Mouse (Mus musculus): ENCODE results near the gene Ccnd3.

Gene Ccnd3

GRCm38 (mm10) chr17:47539128-47539527, 34.3 kb downstream of the Ccnd3 start:
- DNase-seq (ENCODE audit: inconsistent age in 2 of 2, low spot score in 1 of 2): no peak

- DNase-seq (ENCODE audit: inconsistent age in 2 of 2, low spot score in 1 of 2): peak in 1 of 2 experiments; percentile 50
Observed at GRCm38 (mm10) chr17:47542061-47542460, 37.2 kb downstream of the Ccnd3 start.

DNA sequence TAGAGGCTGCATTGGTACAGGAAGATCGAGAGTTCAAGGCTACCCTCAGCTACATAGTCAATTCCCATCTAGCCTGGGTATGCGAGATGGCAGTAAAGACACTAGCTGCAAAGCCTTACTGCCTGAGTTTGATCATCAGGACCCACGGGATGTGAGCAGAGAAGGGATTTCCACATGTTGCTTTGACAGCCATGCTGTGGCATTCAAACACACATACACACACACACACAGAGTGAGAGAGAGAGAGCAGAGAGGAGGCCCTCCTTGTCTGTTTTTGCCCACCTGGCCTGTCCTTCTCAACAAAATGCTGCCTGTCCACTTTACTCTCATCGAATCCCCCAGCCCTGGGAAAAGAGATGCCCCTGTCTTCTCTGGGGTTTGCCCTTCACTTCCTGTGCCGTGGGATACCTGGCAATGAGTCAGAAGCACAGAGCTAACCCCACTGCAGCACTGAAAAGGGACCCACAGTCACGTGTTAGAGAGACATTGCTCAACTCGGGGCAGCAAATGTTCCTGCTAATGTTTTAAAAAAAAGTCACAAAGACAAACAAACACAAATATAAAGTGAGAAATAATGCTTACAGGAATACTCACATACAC, 38.3 kb downstream of the Ccnd3 start:
- DNase-seq (ENCODE audit: inconsistent age in 2 of 2, low spot score in 1 of 2): peak; percentile 48 to 69

- peak in 1 of 2 experiments; percentile 44 for DNase-seq (ENCODE audit: inconsistent age in 2 of 2, low spot score in 1 of 2)
Observed at GRCm38 (mm10) chr17:47545154-47545553, 40.3 kb downstream of the Ccnd3 start.

GRCm38 (mm10) chr17:47545861-47546331, 41.0 kb downstream of the Ccnd3 start:
- peak; percentile 84 to 93 for DNase-seq (ENCODE audit: inconsistent age in 2 of 2, low spot score in 1 of 2)

DNA sequence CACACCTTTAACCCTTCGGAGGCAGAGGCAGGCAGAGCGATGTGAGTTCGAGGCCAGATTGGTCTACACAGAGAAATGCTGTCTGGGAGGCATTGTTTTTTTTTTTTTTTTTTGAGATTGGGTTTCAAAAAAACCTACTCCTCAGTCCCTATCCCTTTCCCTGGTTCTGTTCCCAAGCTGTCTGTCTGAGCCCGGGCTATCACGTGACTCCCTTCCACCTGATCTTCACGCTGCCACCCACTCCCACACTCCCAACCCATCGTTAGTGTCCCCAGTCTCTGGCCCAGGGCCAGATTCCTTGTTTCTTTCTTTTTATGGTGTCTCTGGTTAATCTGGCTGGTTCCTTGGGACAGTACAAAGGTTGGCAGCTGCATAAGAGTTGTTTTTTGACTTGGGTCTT, 46.2 kb downstream of the Ccnd3 start:
- DNase-seq (ENCODE audit: inconsistent age in 2 of 2, low spot score in 1 of 2): no peak

- peak in 1 of 2 experiments; percentile 24 for DNase-seq (ENCODE audit: inconsistent age in 2 of 2, low spot score in 1 of 2)
Observed at GRCm38 (mm10) chr17:47552994-47553393, 48.1 kb downstream of the Ccnd3 start.

DNA sequence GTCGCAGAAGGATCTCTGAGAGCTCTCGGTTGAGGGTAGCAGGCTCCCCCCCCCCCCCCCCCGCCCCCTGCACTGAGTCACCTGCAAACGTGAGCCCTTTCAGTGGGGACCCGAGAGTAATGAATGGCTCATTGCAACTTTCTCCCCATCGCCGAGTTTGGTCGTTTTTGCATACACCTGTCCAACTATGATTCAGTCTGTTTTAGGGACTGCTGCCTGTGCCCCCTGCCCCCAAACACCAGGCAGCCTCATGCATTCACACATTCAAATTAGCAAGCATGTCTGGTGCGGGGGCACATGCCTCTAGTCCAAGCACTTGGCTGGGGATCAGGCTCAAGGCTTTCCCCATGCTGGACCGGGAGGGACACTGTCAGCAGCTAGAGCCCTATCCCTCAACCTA, 49.8 kb downstream of the Ccnd3 start:
- DNase-seq (ENCODE audit: inconsistent age in 2 of 2, low spot score in 1 of 2): no peak

- DNase-seq (ENCODE audit: inconsistent age in 2 of 2, low spot score in 1 of 2): no peak
Observed at GRCm38 (mm10) chr17:47557179-47557578, 52.3 kb downstream of the Ccnd3 start.

DNA sequence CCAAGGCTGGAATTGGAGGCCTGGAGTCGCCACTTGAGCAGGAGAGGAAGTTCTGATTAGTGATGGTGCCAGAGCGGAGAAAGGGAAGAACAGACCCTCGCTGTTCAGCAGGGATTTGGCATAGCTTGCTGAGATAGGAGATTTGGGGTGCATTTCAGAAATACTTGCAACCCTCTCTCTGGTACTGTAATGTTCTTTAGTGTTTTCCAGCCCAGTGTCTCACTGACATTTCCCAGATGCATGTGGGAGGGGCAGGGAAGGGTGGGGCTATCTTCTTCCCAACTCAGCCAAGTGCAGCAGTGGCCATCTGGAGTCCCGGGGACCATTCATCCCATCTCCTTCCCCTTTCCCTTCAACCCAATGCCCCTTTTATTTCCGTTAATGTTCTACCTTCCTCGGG, 54.9 kb downstream of the Ccnd3 start:
- no peak for DNase-seq (ENCODE audit: inconsistent age in 2 of 2, low spot score in 1 of 2)

GRCm38 (mm10) chr17:47562875-47563274, 58.0 kb downstream of the Ccnd3 start:
- peak; percentile 51 to 90 for DNase-seq (ENCODE audit: inconsistent age in 2 of 2, low spot score in 1 of 2)

GRCm38 (mm10) chr17:47564612-47565011, 59.8 kb downstream of the Ccnd3 start:
- no peak for DNase-seq (ENCODE audit: inconsistent age in 2 of 2, low spot score in 1 of 2)

DNA sequence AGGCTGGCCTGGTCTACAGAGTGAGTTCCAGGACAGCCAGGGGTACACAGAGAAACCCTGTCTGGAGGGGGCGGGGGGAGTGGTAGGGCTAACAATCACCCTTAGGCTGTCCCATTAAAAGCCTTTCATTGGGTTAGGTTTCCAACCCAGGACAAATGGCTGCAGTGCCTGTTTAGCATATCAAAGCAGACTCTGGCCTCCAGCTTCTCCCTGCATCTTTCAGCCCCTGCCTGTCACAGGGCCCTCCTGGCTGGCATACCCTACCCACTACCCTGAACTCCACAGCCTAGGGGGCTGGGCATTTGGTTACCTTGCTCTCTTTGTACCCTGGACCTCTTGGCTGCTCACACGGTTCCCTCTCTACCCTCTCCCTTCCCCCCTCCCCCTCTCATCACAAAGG, 61.3 kb downstream of the Ccnd3 start:
- DNase-seq (ENCODE audit: inconsistent age in 2 of 2, low spot score in 1 of 2): no peak

GRCm38 (mm10) chr17:47567271-47567670, 62.4 kb downstream of the Ccnd3 start:
- peak in 1 of 2 experiments; percentile 69 for DNase-seq (ENCODE audit: inconsistent age in 2 of 2, low spot score in 1 of 2)

GRCm38 (mm10) chr17:47568389-47568788, 63.5 kb downstream of the Ccnd3 start:
- DNase-seq (ENCODE audit: inconsistent age in 2 of 2, low spot score in 1 of 2): no peak

DNA sequence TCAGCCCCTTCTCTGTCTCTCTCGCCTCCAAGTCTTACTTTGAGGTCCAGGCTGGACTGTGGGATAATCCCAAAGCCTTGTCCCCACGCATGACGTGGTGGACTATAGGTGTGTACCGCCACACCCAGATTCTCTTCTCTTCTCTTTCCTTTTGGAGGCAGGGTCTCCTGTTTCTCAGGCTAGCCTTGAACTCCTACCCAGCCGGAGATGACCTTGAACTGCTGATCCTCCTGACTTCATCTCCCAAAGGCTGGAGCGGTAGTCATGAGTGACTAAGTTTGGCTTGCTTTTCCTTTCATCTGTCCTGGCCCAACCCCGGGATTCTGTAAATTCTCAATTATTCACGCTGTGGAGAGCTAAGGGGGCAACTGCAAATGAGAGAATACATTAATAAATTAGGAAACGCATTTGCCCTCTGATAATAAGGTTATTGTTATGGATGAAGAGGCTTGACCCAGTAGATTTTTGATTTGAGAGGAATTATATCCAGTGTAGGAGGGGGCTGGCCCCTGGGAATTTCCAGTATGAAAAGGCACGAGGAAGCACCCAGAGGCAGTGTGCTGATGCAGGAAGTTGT, 64.2 kb downstream of the Ccnd3 start:
- peak in 1 of 2 experiments; percentile 52 for DNase-seq (ENCODE audit: inconsistent age in 2 of 2, low spot score in 1 of 2)

- no peak for DNase-seq (ENCODE audit: inconsistent age in 2 of 2, low spot score in 1 of 2)
Observed at GRCm38 (mm10) chr17:47571621-47572020, 66.8 kb downstream of the Ccnd3 start.

DNA sequence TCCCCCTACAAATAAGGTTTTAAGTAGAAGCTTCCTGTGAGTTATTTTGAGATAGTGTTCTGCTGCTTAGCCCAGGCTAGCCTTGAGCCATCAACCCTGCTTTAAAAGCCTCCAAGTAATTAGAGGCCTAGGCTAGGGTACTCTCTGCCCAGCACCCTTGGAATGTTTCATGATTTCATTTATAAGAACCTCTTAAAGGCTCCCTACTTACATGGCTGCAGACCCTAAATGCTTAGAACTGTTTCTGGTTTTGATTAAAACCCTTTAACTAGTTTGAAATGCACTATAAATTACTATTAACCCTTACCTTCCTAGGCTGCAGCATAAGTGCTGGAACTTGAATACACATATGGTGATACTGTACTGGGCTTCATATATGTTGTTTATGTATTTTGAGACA, 67.6 kb downstream of the Ccnd3 start:
- no peak for DNase-seq (ENCODE audit: inconsistent age in 2 of 2, low spot score in 1 of 2)

DNA sequence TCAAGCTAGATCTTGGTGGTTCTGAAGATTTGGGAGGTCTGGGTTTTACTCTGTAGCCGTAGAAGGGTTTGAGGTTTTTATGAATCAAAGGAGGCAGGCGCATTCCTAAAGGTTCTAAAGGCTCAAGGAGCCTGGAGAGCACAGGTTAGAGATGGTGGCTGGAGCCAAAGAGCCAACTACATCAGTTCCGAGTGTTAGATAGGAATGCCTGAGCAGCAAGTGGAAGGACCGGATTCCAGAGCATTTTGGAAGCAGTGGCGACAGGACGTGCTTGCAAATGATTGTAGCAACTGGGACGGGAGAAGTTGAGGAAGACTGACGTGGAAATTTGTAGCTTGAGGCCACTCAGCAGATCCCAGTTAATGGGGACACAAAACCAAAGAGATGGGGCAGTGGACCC, 69.2 kb downstream of the Ccnd3 start:
- no peak for DNase-seq (ENCODE audit: inconsistent age in 2 of 2, low spot score in 1 of 2)

DNA sequence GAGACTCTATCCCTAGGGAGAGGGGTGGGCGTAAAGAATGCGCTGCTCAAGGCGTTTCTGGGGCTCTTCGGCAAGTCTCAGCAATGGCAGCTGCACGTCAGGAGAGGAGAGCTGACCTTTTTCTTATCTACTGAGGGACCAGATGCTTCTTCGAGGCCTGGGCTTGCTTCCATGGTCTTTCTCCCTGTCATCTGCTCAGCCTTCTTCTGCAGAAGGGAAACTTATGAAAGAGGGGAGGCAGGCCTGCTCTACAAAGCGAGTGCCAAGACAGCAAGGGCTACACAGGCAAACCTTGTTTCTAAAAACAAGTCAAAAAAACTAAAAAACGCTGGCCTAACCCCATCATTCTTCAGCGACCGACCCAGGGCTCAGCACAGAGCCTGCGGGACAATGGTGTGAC, 70.0 kb downstream of the Ccnd3 start:
- peak; percentile 50 to 60 for DNase-seq (ENCODE audit: inconsistent age in 2 of 2, low spot score in 1 of 2)

- DNase-seq (ENCODE audit: inconsistent age in 2 of 2, low spot score in 1 of 2): peak; percentile 75 to 89
Observed at GRCm38 (mm10) chr17:47578655-47579054, 73.8 kb downstream of the Ccnd3 start.

DNA sequence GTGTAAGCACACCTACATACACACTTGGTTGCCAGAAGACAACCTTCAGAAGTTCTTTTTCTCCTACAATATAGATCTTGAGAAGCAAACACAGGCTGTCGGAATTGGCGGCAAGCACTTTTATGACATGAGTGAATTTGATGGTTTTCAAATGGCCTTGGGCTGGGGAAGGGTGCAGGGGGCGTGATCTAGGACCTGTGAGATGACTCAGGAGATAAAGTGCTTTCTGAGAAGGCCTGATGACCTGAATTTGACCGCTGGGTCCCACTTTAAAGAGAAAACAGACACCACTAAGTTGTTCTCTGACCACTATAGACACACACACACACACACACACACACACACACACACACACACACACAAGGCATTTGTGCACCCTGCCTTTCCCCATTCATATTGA, 76.1 kb downstream of the Ccnd3 start:
- peak; percentile 60 to 86 for DNase-seq (ENCODE audit: inconsistent age in 2 of 2, low spot score in 1 of 2)

DNA sequence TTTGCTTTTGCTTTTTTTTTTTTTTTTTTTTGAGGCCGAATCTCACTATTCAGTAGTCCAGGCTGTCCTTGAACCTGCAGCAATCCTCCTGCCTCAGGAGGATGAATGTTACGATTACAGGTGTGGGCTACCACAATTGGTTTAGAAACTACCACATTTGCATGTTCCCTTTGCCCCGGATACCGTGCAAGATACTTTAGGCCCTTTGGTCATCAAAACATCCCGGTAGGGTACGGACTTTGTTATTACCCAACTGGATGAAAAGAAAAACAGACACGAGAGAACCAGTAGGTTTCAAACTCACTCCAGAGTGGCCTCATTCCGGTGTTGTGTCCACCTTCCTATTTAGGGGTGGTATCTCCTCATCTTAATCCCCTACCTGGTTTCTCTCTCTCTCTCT, 83.7 kb downstream of the Ccnd3 start:
- DNase-seq (ENCODE audit: inconsistent age in 2 of 2, low spot score in 1 of 2): no peak
